ENCODE assay signal across 14 mouse cellular contexts in genomic region chr12:105038918-105039317, GRCm38 (mm10). TPM values are rescaled to one million over a fixed set of nuclear protein-coding genes. Genes with fewer than 3 reads are reported as not detected.
A peak's percentile ranks its signal among the peaks of the same experiment; 100 is the strongest.
DNase-seq lines count a peak whose midpoint lies in the region; ATAC-seq and TF ChIP-seq lines count a peak whose summit lies in the region.
"Had no signal": no experiment of that assay in that cellular context is flagged by ENCODE, and none has a peak within 500 bp of the region (broad histone marks: within the 10 kb centered on the region; RNA-seq: fewer than 3 reads in every experiment).

No protein-coding gene starts in this region.

- TF ChIP-seq CTCF in MEL (IDR thresholded peaks at IDR 0.05 in 2 of 3, conservative IDR thresholded peaks at IDR 0.05 in 1 of 3; ENCODE audit: control insufficient read depth in 1 of 3, insufficient read depth in 1 of 3, low read depth in 2 of 3, low read length in 3 of 3, poor library complexity in 1 of 3, severe bottlenecking in 1 of 3): no peak
- TF ChIP-seq CTCF in intestine, postnatal 0 days (IDR thresholded peaks at IDR 0.05; ENCODE audit: low read depth): no peak
- TF ChIP-seq CTCF in layer of hippocampus, adult 2 months (conservative IDR thresholded peaks at IDR 0.05): no peak

- H3K79me2 ChIP-seq in MEL (ENCODE audit: control insufficient read depth, insufficient read depth, low read length, poor library complexity): peaks cover 63% of the 10 kb centered on the region

- H3K9ac ChIP-seq in MEL (ENCODE audit: control insufficient read depth, low read depth, low read length, poor library complexity, severe bottlenecking): peak overlapping the region; percentile 44
- no peak overlapping the region for H3K9ac ChIP-seq in intestine, postnatal 0 days (ENCODE audit: low read depth, low read length)
- H3K9ac ChIP-seq: midbrain, embryonic 12.5 days had no signal

- peak overlapping the region; percentile 73; the same call in 1 of the 2 replicates for H3K27ac ChIP-seq in heart, embryonic 10.5 days
- H3K27ac ChIP-seq in MEL (ENCODE audit: control insufficient read depth, low read depth, low read length): peak overlapping the region; percentile 80
- H3K27ac ChIP-seq in intestine, postnatal 0 days (ENCODE audit: low read depth, low read length): peak overlapping the region; percentile 64; the same call in 1 of the 2 replicates
- H3K27ac ChIP-seq in layer of hippocampus, adult 2 months: no peak overlapping the region
- H3K27ac ChIP-seq: midbrain, embryonic 12.5 days had no signal

- 45% methylated on average over 7 of the region's 7 CpGs for WGBS in heart, embryonic 10.5 days
- WGBS in intestine, postnatal 0 days: 35% methylated on average over 7 of the region's 7 CpGs

- TF ChIP-seq POLR2A in MEL (IDR thresholded peaks at IDR 0.05; ENCODE audit: control insufficient read depth in 1 of 2, insufficient read depth in 1 of 2, low read depth in 1 of 2, low read length in 2 of 2, poor library complexity in 1 of 2): no peak

- H3K27me3 ChIP-seq in heart, embryonic 10.5 days (ENCODE audit: insufficient read depth, poor library complexity, severe bottlenecking): no peaks in the 10 kb centered on the region
- H3K27me3 ChIP-seq in MEL (ENCODE audit: control insufficient read depth in 1 of 2, insufficient read depth in 2 of 2, low read length in 2 of 2): no peaks in the 10 kb centered on the region
- no peaks in the 10 kb centered on the region for H3K27me3 ChIP-seq in intestine, postnatal 0 days (replicated peaks; ENCODE audit: control insufficient read depth, insufficient read depth, low read length)
- H3K27me3 ChIP-seq: midbrain, embryonic 12.5 days had no signal

- peak; percentile 92 for DNase-seq in heart, embryonic 10.5 days (ENCODE audit: low spot score)
- no peak for DNase-seq in heart, adult 11 months
- DNase-seq in MEL (ENCODE audit: low read depth, low spot score) (peak; percentile 86), MN1 (ENCODE audit: low spot score) (no peak)
- DNase-seq in layer of hippocampus, adult 2 months (ENCODE audit: low spot score in 2 of 2): no peak
- DNase-seq in layer of hippocampus, postnatal 14 days (ENCODE audit: low spot score in 2 of 2): no peak
- DNase-seq: adrenal gland, postnatal 25 days; cerebellum, adult 8-10 months; heart, postnatal 10 days; left cerebral cortex, postnatal 4 days; right cerebral cortex, postnatal 14 days had no signal

- H3K36me3 ChIP-seq in heart, embryonic 10.5 days: peaks cover 46% of the 10 kb centered on the region
- peaks cover 11 to 31% of the 10 kb centered on the region in 2 experiments for H3K36me3 ChIP-seq in MEL (ENCODE audit: control insufficient read depth in 1 of 2, insufficient read depth in 2 of 2, low read length in 2 of 2)
- H3K36me3 ChIP-seq in intestine, postnatal 0 days (ENCODE audit: control insufficient read depth, insufficient read depth): peaks cover 35% of the 10 kb centered on the region

- H3K4me1 ChIP-seq in heart, embryonic 10.5 days: peaks cover 47% of the 10 kb centered on the region
- H3K4me1 ChIP-seq in MEL (ENCODE audit: control insufficient read depth in 1 of 2, insufficient read depth in 2 of 2, low read length in 2 of 2): peaks cover 14 to 46% of the 10 kb centered on the region in 2 experiments
- peaks cover 4% of the 10 kb centered on the region for H3K4me1 ChIP-seq in intestine, postnatal 0 days (replicated peaks; ENCODE audit: control insufficient read depth, insufficient read depth, low read length)

- no peaks in the 10 kb centered on the region for H3K9me3 ChIP-seq in heart, embryonic 10.5 days
- H3K9me3 ChIP-seq in MEL (replicated peaks; ENCODE audit: insufficient read depth, low read length): no peaks in the 10 kb centered on the region
- H3K9me3 ChIP-seq in intestine, postnatal 0 days (ENCODE audit: control insufficient read depth): no peaks in the 10 kb centered on the region
- H3K9me3 ChIP-seq: midbrain, embryonic 12.5 days had no signal

- H3K4me3 ChIP-seq in heart, embryonic 10.5 days: peak overlapping the region; percentile 5; the same call in 1 of the 2 replicates
- H3K4me3 ChIP-seq in MEL (ENCODE audit: control insufficient read depth in 1 of 2, insufficient read depth in 1 of 2, low read depth in 2 of 2, low read length in 2 of 2): peak overlapping the region; percentile 25 to 27; a peak in 3 of 4 replicates
- H3K4me3 ChIP-seq in intestine, postnatal 0 days (ENCODE audit: low read depth, low read length): no peak overlapping the region
- H3K4me3 ChIP-seq in layer of hippocampus, adult 2 months: no peak overlapping the region
- H3K4me3 ChIP-seq: midbrain, embryonic 12.5 days had no signal

- peak overlapping the region; percentile 41; the same call in 1 of the 2 replicates for H3K4me2 ChIP-seq in intestine, postnatal 0 days (replicated peaks; ENCODE audit: low read depth)
- H3K4me2 ChIP-seq: midbrain, embryonic 12.5 days had no signal

- ATAC-seq in intestine, postnatal 0 days: peak; percentile 6; the same call in 1 of the 2 replicates
- peak; percentile 54 for ATAC-seq in megakaryocyte progenitor cell, adult 5-6 weeks (replicated peaks; ENCODE audit: poor library complexity)

- no peak for TF ChIP-seq RAD21 in MEL (IDR thresholded peaks at IDR 0.05; ENCODE audit: low read depth, low read length)

- TF ChIP-seq EP300 in MEL (IDR thresholded peaks at IDR 0.05; ENCODE audit: low read depth in 1 of 2, low read length in 2 of 2): peak; percentile 82 to 85

TF ChIP-seq in MEL, 35 proteins besides CTCF, POLR2A, EP300 and RAD21 (continues in another document):
- TF ChIP-seq MAZ (IDR thresholded peaks at IDR 0.05; ENCODE audit: low read depth, low read length) (no peak), NELFE (IDR thresholded peaks at IDR 0.05; ENCODE audit: low read depth, low read length) (no peak), GATA1 (IDR thresholded peaks at IDR 0.05; ENCODE audit: low read depth, low read length) (peak; percentile 82), MAX (IDR thresholded peaks at IDR 0.05; ENCODE audit: low read length) (0 out of 2 replicates have a peak, but pooled peaks have one; percentile 36), ZNF384 (IDR thresholded peaks at IDR 0.05; ENCODE audit: low read depth, low read length) (no peak), ZMIZ1 (IDR thresholded peaks at IDR 0.05; ENCODE audit: low read depth, low read length) (no peak), SMC3 (IDR thresholded peaks at IDR 0.05; ENCODE audit: low read depth, low read length) (no peak), TCF12 (IDR thresholded peaks at IDR 0.05; ENCODE audit: low read depth, low read length) (peak; percentile 90), MXI1 (IDR thresholded peaks at IDR 0.05; ENCODE audit: low read depth, low read length) (peak; percentile 43), MAFK (IDR thresholded peaks at IDR 0.05; ENCODE audit: borderline replicate concordance, low read depth, low read length) (no peak), NRF1 (IDR thresholded peaks at IDR 0.05; ENCODE audit: insufficient read depth, low read depth, low read length, poor library complexity, severe bottlenecking) (no peak), BHLHE40 (IDR thresholded peaks at IDR 0.05; ENCODE audit: borderline replicate concordance, low read depth, low read length) (no peak), POLR2AphosphoS5 (IDR thresholded peaks at IDR 0.05; ENCODE audit: borderline replicate concordance, low read depth, low read length) (no peak), E2F4 (IDR thresholded peaks at IDR 0.05; ENCODE audit: borderline replicate concordance, low read depth, low read length) (no peak), MEF2A (IDR thresholded peaks at IDR 0.05; ENCODE audit: extremely low read depth, insufficient replicate concordance, low read depth, low read length, poor library complexity, severe bottlenecking) (no peak), GABPA (IDR thresholded peaks at IDR 0.05; ENCODE audit: low read depth, low read length) (no peak), CHD1 (IDR thresholded peaks at IDR 0.05; ENCODE audit: low read depth, low read length) (no peak), TAL1 (IDR thresholded peaks at IDR 0.05; ENCODE audit: low read length) (peak; percentile 93), USF2 (IDR thresholded peaks at IDR 0.05; ENCODE audit: borderline replicate concordance in 1 of 2, insufficient read depth in 1 of 2, low read depth in 1 of 2, low read length in 2 of 2) (no peak), ZC3H11A (IDR thresholded peaks at IDR 0.05; ENCODE audit: low read depth, low read length) (no peak), JUND (IDR thresholded peaks at IDR 0.05; ENCODE audit: low read depth, low read length) (no peak), MYB (IDR thresholded peaks at IDR 0.05; ENCODE audit: low read depth, low read length) (no peak), TBP (IDR thresholded peaks at IDR 0.05; ENCODE audit: low read depth, low read length) (no peak), HCFC1 (IDR thresholded peaks at IDR 0.05; ENCODE audit: low read depth, low read length) (no peak; the same call in 1 of the 2 replicates), KAT2A (conservative IDR thresholded peaks at IDR 0.05; ENCODE audit: low read depth, low read length) (no peak), ETS1 (IDR thresholded peaks at IDR 0.05; ENCODE audit: low read depth, low read length) (peak; percentile 78)

RNA-seq across cellular contexts. Expression of gene Glrx5, which starts 6.4 kb away (rescaled TPM):
- polyA plus RNA-seq in heart, embryonic 10.5 days (2016; fragmentation: Nextera tagmentation; extraction: Ambion mirVana): 253 and 312 TPM in 2 replicates
- 95.8 and 108 TPM in 2 replicates for total RNA-seq in MEL (2012; rRNA removed)
- polyA plus RNA-seq in MEL (2012; ENCODE audit: insufficient read depth in 1 of 2, insufficient read length in 2 of 2, low read depth in 1 of 2, low replicate concordance in 2 of 2, missing spikeins in 1 of 2): 100 to 1,000 TPM in 1 of 2 experiments, not detected in 1; 291 TPM
- 209 TPM in 2 replicates for polyA plus RNA-seq in intestine, postnatal 0 days (2015; fragmentation: Nextera tagmentation; extraction: Ambion mirVana)
- total RNA-seq in megakaryocyte progenitor cell, adult 5-6 weeks (2015): 58.1 and 65.3 TPM in 2 replicates
- total RNA-seq in megakaryocyte progenitor cell, adult 5-6 weeks (2017): 26.9 and 30.1 TPM in 2 replicates
- total RNA-seq in layer of hippocampus, adult 2 months (2021): 10 to 100 TPM; 43.9 to 47.0 TPM
- 10 to 100 TPM; 57.1 to 65.6 TPM for total RNA-seq in layer of hippocampus, postnatal 14 days (2021)

RNA-seq across cellular contexts. Expression of gene Syne3, which starts 29.3 kb away (rescaled TPM):
- 0.21 and 0.41 TPM in 2 replicates for polyA plus RNA-seq in heart, embryonic 10.5 days (2016; fragmentation: Nextera tagmentation; extraction: Ambion mirVana)
- 4.9 and 7.9 TPM in 2 replicates for total RNA-seq in MEL (2012; rRNA removed)
- 10 to 100 TPM in 1 of 2 experiments, not detected in 1; 10.7 TPM for polyA plus RNA-seq in MEL (2012; ENCODE audit: insufficient read depth in 1 of 2, insufficient read length in 2 of 2, low read depth in 1 of 2, low replicate concordance in 2 of 2, missing spikeins in 1 of 2)
- polyA plus RNA-seq in intestine, postnatal 0 days (2015; fragmentation: Nextera tagmentation; extraction: Ambion mirVana): 1.6 and 1.8 TPM in 2 replicates
- total RNA-seq in megakaryocyte progenitor cell, adult 5-6 weeks (2015): 10.1 and 13.1 TPM in 2 replicates
- 19.5 and 21.1 TPM in 2 replicates for total RNA-seq in megakaryocyte progenitor cell, adult 5-6 weeks (2017)
- 1 to 10 TPM; 1.7 to 1.8 TPM for total RNA-seq in layer of hippocampus, adult 2 months (2021)
- 1 to 10 TPM; 1.2 to 2.1 TPM for total RNA-seq in layer of hippocampus, postnatal 14 days (2021)

Comparison
In these comparisons a context has a peak if more than half of its experiments do, and no peak if none do; other contexts are left out.
1. DNase-seq: peak in heart, embryonic 10.5 days (single experiment) and MEL (single experiment); none in heart, adult 11 months (single experiment), layer of hippocampus, adult 2 months (0 of 2), layer of hippocampus, postnatal 14 days (0 of 2) and MN1 (single experiment).
2. H3K4me3 ChIP-seq: peak in heart, embryonic 10.5 days (single experiment) and MEL (2 of 2); none in intestine, postnatal 0 days (single experiment) and layer of hippocampus, adult 2 months (single experiment).